Mouse (Mus musculus) heart, postnatal 0 days (tissue): Measurements from ENCODE around the gene Park7.

Experiments
- CTCF ChIP-seq: IDR thresholded peaks from 2 replicates; pipeline ENCODE4 v1.5.1; 2016; ENCODE audit warnings: antibody characterized with exemption, control low read depth, low read depth
- EP300 ChIP-seq: IDR thresholded peaks from 2 replicates; pipeline ENCODE4 v1.6.1; 2016; ENCODE audit warnings: antibody characterized with exemption, low read depth

GRCm38 (mm10) chr4:150879631-150880030 is 34.6 kb downstream of the Park7 start:
- TF ChIP-seq CTCF = no peak
- no peak for TF ChIP-seq EP300
